Mouse (Mus musculus): ENCODE results near the gene Rnaseh2a. TPM values are rescaled to one million over a fixed set of nuclear protein-coding genes. Genes with fewer than 3 reads are reported as not detected.

Rnaseh2a gene
- total RNA-seq, 1 experiment: 160 TPM

GRCm38 (mm10) chr8:84973079-84973478 is 3.5 kb upstream of the Rnaseh2a start:
- in situ Hi-C loops (cut with MboI; ENCODE audit: low sequenced_read_pairs in 2 of 2, unreplicated experiment in 2 of 2): loop anchor here in 1 of 2 experiments (25.0 kb wide), 1 partner anchor 439 kb away; no protein-coding TSS in a partner anchor
- H3K27ac ChIP-seq (ENCODE audit: insufficient read depth, low read depth, low read length, poor library complexity, severe bottlenecking): no peak overlapping the region
- TF ChIP-seq HCFC1 (IDR thresholded peaks at IDR 0.05; ENCODE audit: borderline replicate concordance, insufficient read depth, low read length): no peak
- TF ChIP-seq ZNF384 (IDR thresholded peaks at IDR 0.05; ENCODE audit: low read depth, low read length): no peak
- H3K36me3 ChIP-seq (ENCODE audit: control insufficient read depth, insufficient read depth, low read length, poor library complexity, severe bottlenecking): peaks cover 15% of the 10 kb centered on the region
- no peak overlapping the region for H3K4me3 ChIP-seq (ENCODE audit: insufficient read depth in 1 of 2, low read depth in 1 of 2, low read length in 2 of 2, poor library complexity in 1 of 2, severe bottlenecking in 1 of 2)
- peaks cover 4 to 7% of the 10 kb centered on the region in 2 experiments; a peak in 1 of 4 replicates for H3K4me1 ChIP-seq (ENCODE audit: control insufficient read depth in 2 of 2, insufficient read depth in 2 of 2, low read length in 2 of 2, poor library complexity in 1 of 2)
- H3K9ac ChIP-seq (ENCODE audit: insufficient read depth, low read depth, low read length, poor library complexity, severe bottlenecking): no peak overlapping the region
- H3K9me3 ChIP-seq (ENCODE audit: control insufficient read depth, insufficient read depth, low read depth, low read length): no peaks in the 10 kb centered on the region
- no peak for DNase-seq (ENCODE audit: low read depth, low spot score)

- no peak overlapping the region for H3K27ac ChIP-seq (ENCODE audit: insufficient read depth, low read depth, low read length, poor library complexity, severe bottlenecking)
- H3K9ac ChIP-seq (ENCODE audit: insufficient read depth, low read depth, low read length, poor library complexity, severe bottlenecking): no peak overlapping the region
- peaks cover 15% of the 10 kb centered on the region for H3K36me3 ChIP-seq (ENCODE audit: control insufficient read depth, insufficient read depth, low read length, poor library complexity, severe bottlenecking)
- peaks cover 4 to 16% of the 10 kb centered on the region in 2 experiments; a peak in 3 of 4 replicates for H3K4me1 ChIP-seq (ENCODE audit: control insufficient read depth in 2 of 2, insufficient read depth in 2 of 2, low read length in 2 of 2, poor library complexity in 1 of 2)
- no peak for TF ChIP-seq CHD2 (IDR thresholded peaks at IDR 0.05; ENCODE audit: low read depth, low read length)
- no peak for TF ChIP-seq MAFK (IDR thresholded peaks at IDR 0.05; ENCODE audit: insufficient read depth, low read depth, low read length)
- TF ChIP-seq ZC3H11A (IDR thresholded peaks at IDR 0.05; ENCODE audit: borderline replicate concordance, low read depth, low read length): no peak
- no peak for TF ChIP-seq ZNF384 (IDR thresholded peaks at IDR 0.05; ENCODE audit: low read depth, low read length)
- in situ Hi-C loops (cut with MboI; ENCODE audit: low sequenced_read_pairs in 2 of 2, unreplicated experiment in 2 of 2): loop anchor here in 1 of 2 experiments (25.0 kb wide), 1 partner anchor 441 kb away; no protein-coding TSS in a partner anchor
- peak overlapping the region in 1 of 2 experiments; percentile 96; a peak in 1 of 4 replicates for H3K4me3 ChIP-seq (ENCODE audit: insufficient read depth in 1 of 2, low read depth in 1 of 2, low read length in 2 of 2, poor library complexity in 1 of 2, severe bottlenecking in 1 of 2)
- DNase-seq (ENCODE audit: low read depth, low spot score): no peak
- H3K9me3 ChIP-seq (ENCODE audit: control insufficient read depth, insufficient read depth, low read depth, low read length): no peaks in the 10 kb centered on the region
Measured at GRCm38 (mm10) chr8:84970913-84971312, 1.3 kb upstream of the Rnaseh2a start.

- no peaks in the 10 kb centered on the region for H3K9me3 ChIP-seq (ENCODE audit: control insufficient read depth, insufficient read depth, low read depth, low read length)
- peaks cover 15% of the 10 kb centered on the region for H3K36me3 ChIP-seq (ENCODE audit: control insufficient read depth, insufficient read depth, low read length, poor library complexity, severe bottlenecking)
- H3K9ac ChIP-seq (ENCODE audit: insufficient read depth, low read depth, low read length, poor library complexity, severe bottlenecking): peak overlapping the region; percentile 90
- in situ Hi-C loops (cut with MboI; ENCODE audit: low sequenced_read_pairs in 2 of 2, unreplicated experiment in 2 of 2): loop anchor here in 1 of 2 experiments (25.0 kb wide), 1 partner anchor 442 kb away; no protein-coding TSS in a partner anchor
- H3K4me1 ChIP-seq (ENCODE audit: control insufficient read depth in 2 of 2, insufficient read depth in 2 of 2, low read length in 2 of 2, poor library complexity in 1 of 2): peaks cover 4 to 16% of the 10 kb centered on the region in 2 experiments; a peak in 3 of 4 replicates
- no peak for TF ChIP-seq MAFK (IDR thresholded peaks at IDR 0.05; ENCODE audit: insufficient read depth, low read depth, low read length)
- peak overlapping the region; percentile 77 to 96 for H3K4me3 ChIP-seq (ENCODE audit: insufficient read depth in 1 of 2, low read depth in 1 of 2, low read length in 2 of 2, poor library complexity in 1 of 2, severe bottlenecking in 1 of 2)
- no peak overlapping the region for H3K27ac ChIP-seq (ENCODE audit: insufficient read depth, low read depth, low read length, poor library complexity, severe bottlenecking)
- no peak for DNase-seq (ENCODE audit: low read depth, low spot score)
Measured at GRCm38 (mm10) chr8:84970135-84970790, 696 bp upstream of the Rnaseh2a start.

GRCm38 (mm10) chr8:84968650-84969049 is 917 bp downstream of the Rnaseh2a start:
- Histone ChIP-seq H3K4me3 (ENCODE audit: insufficient read depth in 1 of 2, low read depth in 1 of 2, low read length in 2 of 2, poor library complexity in 1 of 2, severe bottlenecking in 1 of 2) (peak overlapping the region; percentile 77 to 96), H3K9ac (ENCODE audit: insufficient read depth, low read depth, low read length, poor library complexity, severe bottlenecking) (peak overlapping the region; percentile 6; the same call in 1 of the 2 replicates), H3K9me3 (ENCODE audit: control insufficient read depth, insufficient read depth, low read depth, low read length) (no peaks in the 10 kb centered on the region), H3K4me1 (ENCODE audit: control insufficient read depth in 2 of 2, insufficient read depth in 2 of 2, low read length in 2 of 2, poor library complexity in 1 of 2) (peaks cover 2 to 19% of the 10 kb centered on the region in 2 experiments; a peak in 3 of 4 replicates), H3K27ac (ENCODE audit: insufficient read depth, low read depth, low read length, poor library complexity, severe bottlenecking) (no peak overlapping the region), H3K36me3 (ENCODE audit: control insufficient read depth, insufficient read depth, low read length, poor library complexity, severe bottlenecking) (peaks cover 12% of the 10 kb centered on the region)
- DNase-seq (ENCODE audit: low read depth, low spot score): no peak
- in situ Hi-C loops (cut with MboI; ENCODE audit: low sequenced_read_pairs in 2 of 2, unreplicated experiment in 2 of 2): loop anchor here in 1 of 2 experiments (25.0 kb wide), 1 partner anchor 444 kb away; no protein-coding TSS in a partner anchor
- TF ChIP-seq ZC3H11A (IDR thresholded peaks at IDR 0.05; ENCODE audit: borderline replicate concordance, low read depth, low read length) (no peak), ZNF384 (IDR thresholded peaks at IDR 0.05; ENCODE audit: low read depth, low read length) (no peak), HCFC1 (IDR thresholded peaks at IDR 0.05; ENCODE audit: borderline replicate concordance, insufficient read depth, low read length) (no peak), CHD2 (IDR thresholded peaks at IDR 0.05; ENCODE audit: low read depth, low read length) (no peak), MAFK (IDR thresholded peaks at IDR 0.05; ENCODE audit: insufficient read depth, low read depth, low read length) (no peak)

All from ES-E14 (cell line).